Mouse (Mus musculus): ENCODE results near the gene Gm10697.
"Not testable (repeated sequence)": the region's sequence is repeated elsewhere in the genome, so short reads cannot be mapped to it uniquely, and the experiment has no call there.

Gm10697 gene

GRCm38 (mm10) chr3:94072544-94072943 lies at the start of gene Gm10697:
Gm10697 (minus strand) TSS chr3:94072644.
- not testable (repeated sequence) for DNase-seq

- DNase-seq, result not testable (repeated sequence)
Observed at GRCm38 (mm10) chr3:94115071-94115470, 42.6 kb upstream of the Gm10697 start.

GRCm38 (mm10) chr3:94054785-94055184 lies 17.7 kb downstream of the Gm10697 start, which contains the start of gene Gm9125:
Gm9125 (minus strand) TSS chr3:94054885.
- DNase-seq, result not testable (repeated sequence)

GRCm38 (mm10) chr3:94049566-94050121 lies 22.8 kb downstream of the Gm10697 start:
- not testable (repeated sequence) for DNase-seq

- DNase-seq, result not testable (repeated sequence)
Observed at GRCm38 (mm10) chr3:94038241-94038640, 34.2 kb downstream of the Gm10697 start.

- DNase-seq, result not testable (repeated sequence)
Observed at GRCm38 (mm10) chr3:94034400-94034799, 38.0 kb downstream of the Gm10697 start.
